7 mouse cellular contexts compared by ENCODE assay signal in genomic region chr10:127171631-127172200, GRCm38 (mm10). TPM values are rescaled to one million over a fixed set of nuclear protein-coding genes. Genes with fewer than 3 reads are reported as not detected.
"Had no signal": no experiment of that assay in that cellular context is flagged by ENCODE, and none has a peak within 500 bp of the region (broad histone marks: within the 10 kb centered on the region; RNA-seq: fewer than 3 reads in every experiment).

No protein-coding gene starts in this region.

- H3K27ac ChIP-seq: lung, embryonic 15.5 days; macrophage; midbrain, embryonic 12.5 days; stomach, embryonic 15.5 days had no signal

- H3K9me3 ChIP-seq: limb, embryonic 10.5 days; liver, embryonic 12.5 days; lung, embryonic 15.5 days; megakaryocyte, embryonic 14.5 days; midbrain, embryonic 12.5 days; stomach, embryonic 15.5 days had no signal

- H3K36me3 ChIP-seq: limb, embryonic 10.5 days; liver, embryonic 12.5 days; lung, embryonic 15.5 days; midbrain, embryonic 12.5 days; stomach, embryonic 15.5 days had no signal

- H3K9ac ChIP-seq: midbrain, embryonic 12.5 days; stomach, embryonic 15.5 days had no signal

RNA-seq across cellular contexts. Expression of gene Arhgef25, which starts 18.2 kb away (rescaled TPM):
- polyA plus RNA-seq: macrophage had no signal
